Mouse (Mus musculus) thymus, adult 2 months (tissue): ENCODE data around the gene Sdc3. TPM values are rescaled to one million over a fixed set of nuclear protein-coding genes. Genes with fewer than 3 reads are reported as not detected.

Source experiments
- DNase-seq: peaks from one replicate; pipeline ENCODE4 v3.0.0; 2021
- H3K27ac ChIP-seq: fragments of 200-500 bp; 2 replicates; pipeline ENCODE4 v1.5.1; 2012; ENCODE audit warnings: low read length, control low read depth; ENCODE audit not compliant: control insufficient read depth, insufficient read depth
- H3K27me3 ChIP-seq: fragments of 200-500 bp; 2 replicates; pipeline ENCODE4 v1.6.1; 2012; ENCODE audit warnings: mild to moderate bottlenecking, low read length, moderate library complexity, mixed read lengths; ENCODE audit not compliant: control insufficient read depth, insufficient read depth
- H3K36me3 ChIP-seq: fragments of 200-500 bp; 2 replicates; pipeline ENCODE4 v1.6.1; 2012; ENCODE audit warnings: mild to moderate bottlenecking, low read length, moderate library complexity; ENCODE audit not compliant: control insufficient read depth, insufficient read depth
- H3K4me1 ChIP-seq: fragments of 200-500 bp; replicated peaks from 2 replicates; pipeline ENCODE4 v1.6.1; 2012; ENCODE audit warnings: low read length; ENCODE audit not compliant: control insufficient read depth, insufficient read depth
- H3K4me3 ChIP-seq: fragments of 200-500 bp; 2 replicates; pipeline ENCODE4 v1.5.1; 2012; ENCODE audit warnings: mild to moderate bottlenecking, low read length, control low read depth, moderate library complexity; ENCODE audit not compliant: control insufficient read depth, insufficient read depth
- CTCF ChIP-seq: fragments of 200-500 bp; IDR thresholded peaks from 2 replicates; pipeline ENCODE4 v1.5.1; 2012; ENCODE audit warnings: mild to moderate bottlenecking, control low read depth, low read length, moderate library complexity, borderline replicate concordance; ENCODE audit not compliant: control insufficient read depth, poor library complexity, insufficient read depth; ENCODE audit errors: extremely low read depth
- POLR2A ChIP-seq: fragments of 200-500 bp; IDR thresholded peaks from 2 replicates; pipeline ENCODE4 v1.6.1; 2012; ENCODE audit warnings: mild to moderate bottlenecking, low read length, control low read depth, moderate library complexity; ENCODE audit not compliant: control insufficient read depth, poor library complexity, insufficient read depth; ENCODE audit errors: extremely low read depth
- WGBS: fragments of 180-500 bp; shearing (Covaris S2); methylation state at CpG from one replicate; pipeline ENCODE4 v1.1.7; 2018; 5-methylcytosine and 5-hydroxymethylcytosine counted together
- polyA plus RNA-seq: library from polyadenylated mRNA; depleted of rRNA; stranded (reverse); fragments of >200 nt; gene quantifications from 2 replicates; pipeline ENCODE4 v1.2.3, GENCODE M21; 2012; rRNA removed

The Sdc3 gene
- polyA plus RNA-seq, 1 experiment: 97.5 TPM

GRCm38 (mm10) chr4:130874601-130875000 lies 82.3 kb downstream of the Sdc3 start:
- WGBS: 39% methylated on average over 10 of the region's 10 CpGs
- no peak for DNase-seq
- Histone ChIP-seq H3K4me3 (no peak overlapping the region), H3K27me3 (no peaks in the 10 kb centered on the region), H3K27ac (no peak overlapping the region), H3K4me1 (no peaks in the 10 kb centered on the region), H3K36me3 (no peaks in the 10 kb centered on the region)
- TF ChIP-seq POLR2A (no peak), CTCF (no peak)

Other genes with a start within 250 kb of the Sdc3 start
- gene Nkain1, start 218.4 kb upstream of the Sdc3 start, polyA plus RNA-seq: 2.4 and 2.9 TPM in 2 replicates
- gene Pum1, start 129.2 kb upstream of the Sdc3 start, polyA plus RNA-seq: 95.4 and 102 TPM in 2 replicates
- gene Laptm5, start 120.6 kb downstream of the Sdc3 start, polyA plus RNA-seq: 1,867 and 1,969 TPM in 2 replicates
- 2.1 and 2.2 TPM in 2 replicates for gene Matn1, start 151.8 kb downstream of the Sdc3 start, polyA plus RNA-seq